Mouse (Mus musculus) embryonic facial prominence, embryonic 14.5 days (tissue): ENCODE measurements around the gene Slc12a8. TPM values are rescaled to one million over a fixed set of nuclear protein-coding genes. Genes with fewer than 3 reads are reported as not detected.

Experiments used
- ATAC-seq: fragments of 200-750 bp; cut with Nextera tagmentation; 2 replicates; pipeline ENCODE4 v1.8.0; 2017; ENCODE audit warnings: low read depth, moderate number of reproducible peaks, moderate TSS enrichment
- DNase-seq: peaks from one replicate; pipeline ENCODE4 v3.0.0-alpha.2; 2015; ENCODE audit warnings: low spot score
- H3K27ac ChIP-seq: fragments of 300-500 bp; sonication (generic); replicated peaks from 2 replicates; pipeline ENCODE4 v1.5.1; 2014; ENCODE audit warnings: low read depth, mild to moderate bottlenecking, low read length, moderate library complexity
- H3K27me3 ChIP-seq: fragments of 300-500 bp; sonication (generic); replicated peaks from 2 replicates; pipeline ENCODE4 v1.6.1; 2014; ENCODE audit warnings: low read length; ENCODE audit not compliant: control insufficient read depth, insufficient read depth
- H3K36me3 ChIP-seq: fragments of 300-500 bp; sonication (generic); 2 replicates; pipeline ENCODE4 v1.6.1; 2014; ENCODE audit warnings: low read length, mixed read lengths; ENCODE audit not compliant: control insufficient read depth, insufficient read depth
- H3K4me1 ChIP-seq: fragments of 300-500 bp; sonication (generic); 2 replicates; pipeline ENCODE4 v1.6.1; 2014; ENCODE audit warnings: antibody characterized with exemption, low read length; ENCODE audit not compliant: control insufficient read depth, insufficient read depth
- H3K4me2 ChIP-seq: fragments of 300-500 bp; sonication (generic); 2 replicates; pipeline ENCODE4 v1.6.1; 2014; ENCODE audit warnings: low read depth, mild to moderate bottlenecking, low read length, moderate library complexity, mixed read lengths
- H3K4me3 ChIP-seq: fragments of 300-500 bp; sonication (generic); 2 replicates; pipeline ENCODE4 v1.5.1; 2014; ENCODE audit warnings: low read depth, mild to moderate bottlenecking, low read length
- H3K9ac ChIP-seq: fragments of 300-500 bp; sonication (generic); 2 replicates; pipeline ENCODE4 v1.6.1; 2014; ENCODE audit warnings: low read depth, mild to moderate bottlenecking, low read length, moderate library complexity, mixed read lengths
- H3K9me3 ChIP-seq: fragments of 300-500 bp; sonication (generic); 2 replicates; pipeline ENCODE4 v1.6.1; 2016; ENCODE audit warnings: low read length; ENCODE audit not compliant: control insufficient read depth
- WGBS: fragments of 180-500 bp; shearing (Covaris S2); extraction: QIAGEN DNeasy Blood & Tissue Kit; methylation state at CpG from one replicate; pipeline ENCODE4 v1.1.7; 2014; 5-methylcytosine and 5-hydroxymethylcytosine counted together
- polyA plus RNA-seq: library from polyadenylated mRNA; unstranded; fragments of >200 nt; fragmentation: Nextera tagmentation; extraction: Ambion mirVana; gene quantifications from 2 replicates; pipeline ENCODE4 v1.2.1, GENCODE M21; 2014

The Slc12a8 gene
- polyA plus RNA-seq, 1 experiment from 2014 or later, result 1.0 TPM

DNA sequence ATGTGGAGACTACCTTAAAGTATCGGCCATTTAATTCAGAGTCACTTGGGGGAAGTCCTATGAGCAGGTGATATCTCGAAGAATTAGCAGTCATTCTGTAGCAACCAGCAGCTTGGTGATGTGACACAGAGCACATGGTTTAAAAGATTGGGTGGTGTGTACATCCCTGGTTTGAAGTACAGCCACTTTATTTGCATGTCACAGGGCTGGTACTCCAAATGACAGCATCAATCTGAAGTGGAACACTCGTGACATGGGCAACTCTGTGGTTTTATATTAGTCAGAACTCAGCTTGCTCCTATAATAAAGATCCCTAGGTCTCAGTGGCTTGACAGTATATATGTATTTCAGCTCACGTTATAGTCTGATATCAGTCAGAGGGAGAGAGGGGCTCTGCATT lies 155.5 kb downstream of the Slc12a8 start:
- Histone ChIP-seq H3K9ac (no peak overlapping the region), H3K27ac (no peak overlapping the region), H3K9me3 (no peaks in the 10 kb centered on the region), H3K4me1 (no peaks in the 10 kb centered on the region), H3K4me2 (no peak overlapping the region), H3K36me3 (no peaks in the 10 kb centered on the region), H3K27me3 (no peaks in the 10 kb centered on the region), H3K4me3 (no peak overlapping the region)
- DNase-seq (no peak), ATAC-seq (no peak)
- WGBS, result 87% methylated on average over 4 of the region's 4 CpGs

DNA sequence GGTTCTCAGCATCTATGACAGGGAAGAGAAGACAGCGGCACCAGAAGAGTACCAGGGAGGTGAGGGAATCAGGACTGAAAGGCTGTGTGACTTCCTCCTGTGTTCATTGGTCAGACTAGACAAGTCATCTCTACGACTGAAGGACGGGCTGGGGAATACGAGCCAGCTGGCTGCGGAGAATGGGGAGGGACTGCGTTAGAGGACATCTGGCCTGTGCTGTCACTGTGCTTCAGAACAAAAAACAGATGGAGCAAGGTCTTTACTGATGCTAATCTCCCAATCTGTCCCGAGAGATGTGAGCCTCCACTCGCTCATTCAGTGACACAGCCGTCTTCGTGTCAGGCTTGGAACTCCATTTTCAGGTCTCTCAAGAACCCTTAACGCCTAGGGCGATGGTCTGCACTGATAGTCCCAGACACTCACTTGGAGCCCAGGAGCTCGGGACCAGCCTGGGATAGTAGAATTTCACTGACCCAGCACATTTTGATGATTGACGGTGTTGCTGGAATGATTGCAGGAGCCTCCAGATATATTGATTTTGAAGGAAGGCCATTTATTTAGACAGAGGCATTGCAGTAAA lies 156.5 kb downstream of the Slc12a8 start:
- peak; percentile 71 for DNase-seq
- H3K9me3 ChIP-seq, result no peaks in the 10 kb centered on the region
- ATAC-seq, result peak; percentile 82; the same call in 1 of the 2 replicates
- no peaks in the 10 kb centered on the region for H3K27me3 ChIP-seq
- 47% methylated on average over 14 of the region's 14 CpGs for WGBS
- no peak overlapping the region for H3K27ac ChIP-seq
- H3K4me1 ChIP-seq, result no peaks in the 10 kb centered on the region
- no peak overlapping the region for H3K4me2 ChIP-seq
- no peak overlapping the region for H3K4me3 ChIP-seq
- H3K9ac ChIP-seq, result no peak overlapping the region
- H3K36me3 ChIP-seq, result no peaks in the 10 kb centered on the region

DNA sequence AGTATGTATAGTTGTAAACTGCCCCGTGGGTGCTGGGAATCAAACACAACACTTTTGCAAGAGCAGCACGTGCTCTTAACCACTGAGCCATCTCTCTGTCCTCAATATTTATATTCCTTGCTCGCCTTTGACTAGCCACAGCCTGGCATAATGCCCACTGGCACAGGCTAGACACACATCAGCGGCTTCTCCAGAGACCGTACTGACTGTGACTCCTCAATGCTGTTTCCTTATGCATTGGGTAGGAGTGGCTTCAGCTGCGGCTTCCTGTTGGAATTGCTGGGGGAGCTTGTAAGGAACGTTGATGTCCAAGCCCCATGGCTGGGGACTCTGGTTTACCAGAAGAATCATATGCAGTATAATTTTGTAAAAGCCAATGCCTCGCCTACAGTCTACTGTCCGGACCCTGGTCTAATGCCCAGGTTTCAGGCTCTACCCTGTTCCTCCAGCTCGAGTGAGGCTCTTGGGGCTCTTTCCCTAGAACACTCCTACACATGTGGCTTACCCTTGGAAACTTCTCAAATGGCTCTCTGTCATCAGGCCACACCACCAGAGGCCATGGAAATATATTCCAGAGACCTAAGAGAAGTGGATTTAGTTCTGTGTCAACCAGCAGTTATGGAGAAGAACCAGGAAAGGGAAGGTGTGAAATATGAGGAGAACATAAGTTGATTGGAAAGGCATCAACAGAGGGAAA lies 158.2 kb downstream of the Slc12a8 start:
- Histone ChIP-seq H3K4me3 (no peak overlapping the region), H3K9me3 (no peaks in the 10 kb centered on the region), H3K27me3 (no peaks in the 10 kb centered on the region), H3K9ac (no peak overlapping the region), H3K4me1 (no peaks in the 10 kb centered on the region), H3K27ac (no peak overlapping the region), H3K4me2 (no peak overlapping the region), H3K36me3 (no peaks in the 10 kb centered on the region)
- 90% methylated on average over 10 of the region's 10 CpGs for WGBS
- DNase-seq (no peak), ATAC-seq (no peak)

DNA sequence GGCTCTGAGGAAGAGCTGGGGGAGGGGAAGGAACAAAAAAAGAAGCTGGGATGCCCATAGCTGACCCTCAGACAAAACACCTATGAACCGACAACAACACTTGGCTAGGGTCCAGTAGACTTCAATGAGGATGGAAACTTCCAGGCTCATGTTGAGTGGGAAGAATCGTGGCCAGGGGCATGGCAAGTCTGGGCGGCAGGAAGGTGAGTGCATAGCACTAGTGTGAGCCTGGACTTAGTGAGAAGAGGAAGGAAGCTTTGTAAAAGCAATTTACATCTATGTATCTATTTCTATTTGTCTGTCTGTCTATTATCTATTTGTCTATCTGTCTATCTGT lies 158.7 kb downstream of the Slc12a8 start:
- 90% methylated on average over 3 of the region's 3 CpGs for WGBS
- H3K4me2 ChIP-seq, result no peak overlapping the region
- H3K27ac ChIP-seq, result no peak overlapping the region
- H3K36me3 ChIP-seq, result no peaks in the 10 kb centered on the region
- H3K27me3 ChIP-seq, result no peaks in the 10 kb centered on the region
- DNase-seq (no peak), ATAC-seq (no peak)
- H3K4me3 ChIP-seq, result no peak overlapping the region
- H3K4me1 ChIP-seq, result peaks cover 3% of the 10 kb centered on the region; the same call in 1 of the 2 replicates
- H3K9me3 ChIP-seq, result no peaks in the 10 kb centered on the region
- H3K9ac ChIP-seq, result no peak overlapping the region

DNA sequence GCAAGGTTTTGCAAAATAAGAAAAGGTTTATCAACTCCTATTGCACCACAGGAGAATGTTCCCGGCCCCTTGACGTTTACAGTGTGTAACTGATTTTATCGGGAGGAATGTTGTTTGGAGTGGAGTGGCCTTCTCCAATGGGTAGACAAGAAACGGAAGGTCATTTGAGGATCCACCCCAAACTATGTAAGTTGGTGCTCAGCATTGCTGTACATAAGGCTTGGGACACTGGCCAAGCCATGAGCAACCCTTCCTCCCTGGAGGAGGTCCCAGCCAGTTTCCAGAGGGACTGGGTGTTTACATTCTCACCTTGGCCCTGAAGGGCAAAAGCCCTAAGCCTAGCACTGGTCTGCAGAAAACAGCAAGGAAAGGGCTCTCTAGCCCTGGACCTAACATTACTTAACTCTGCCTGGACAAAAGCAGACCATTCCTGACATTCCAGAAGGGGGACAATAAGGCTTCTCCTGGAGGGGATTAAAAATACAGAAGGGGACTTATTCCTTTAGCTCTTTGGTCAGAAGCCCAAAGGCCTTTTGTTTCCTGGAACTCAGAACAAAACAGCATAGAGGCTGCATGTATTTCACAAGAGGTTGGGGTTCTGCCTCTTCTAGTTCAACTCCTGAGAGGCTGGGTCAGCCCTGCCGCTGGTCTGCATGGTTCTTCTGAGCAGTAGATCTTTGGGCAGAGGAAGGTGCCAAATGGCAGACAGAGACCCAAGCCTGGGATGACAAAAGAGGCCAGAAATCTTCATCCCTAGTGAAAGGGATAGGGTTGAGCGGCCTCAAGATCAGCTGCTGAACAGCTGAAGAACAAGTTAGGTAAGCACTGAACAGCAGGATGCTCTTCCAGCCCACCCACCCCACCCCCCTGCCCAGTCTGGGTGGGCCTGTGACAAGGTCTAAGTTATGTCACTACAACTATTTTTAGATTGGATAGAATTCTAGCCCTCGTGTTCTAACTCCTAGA lies 159.5 kb downstream of the Slc12a8 start:
- Histone ChIP-seq H3K27me3 (no peaks in the 10 kb centered on the region), H3K4me1 (peaks cover 4% of the 10 kb centered on the region; the same call in 1 of the 2 replicates), H3K4me3 (no peak overlapping the region), H3K4me2 (no peak overlapping the region), H3K27ac (no peak overlapping the region), H3K9me3 (no peaks in the 10 kb centered on the region), H3K36me3 (no peaks in the 10 kb centered on the region), H3K9ac (no peak overlapping the region)
- WGBS, result 66% methylated on average over 7 of the region's 7 CpGs
- DNase-seq, result no peak
- ATAC-seq, result no peak

DNA sequence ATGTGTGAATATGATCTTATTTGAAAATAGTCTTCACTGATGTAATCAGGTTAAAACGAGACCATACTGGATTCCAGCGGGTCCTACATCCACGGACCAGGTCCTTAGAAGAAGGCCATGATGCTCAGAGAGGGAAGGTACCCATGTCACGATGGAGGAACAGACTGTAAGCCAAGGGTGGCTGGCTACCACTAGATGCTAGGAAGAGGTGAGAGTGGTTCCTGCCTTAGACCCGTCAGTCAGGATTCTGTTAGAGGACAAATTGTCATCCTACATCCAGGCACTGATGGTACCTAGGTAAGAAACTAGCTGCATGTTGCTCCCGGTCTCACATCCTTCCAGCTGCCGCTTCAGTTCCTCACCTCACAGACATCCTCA lies 160.2 kb downstream of the Slc12a8 start:
- H3K4me2 ChIP-seq, result no peak overlapping the region
- H3K9ac ChIP-seq, result no peak overlapping the region
- peaks cover 4% of the 10 kb centered on the region; the same call in 1 of the 2 replicates for H3K4me1 ChIP-seq
- no peak overlapping the region for H3K27ac ChIP-seq
- H3K27me3 ChIP-seq, result no peaks in the 10 kb centered on the region
- 93% methylated on average over 7 of the region's 7 CpGs for WGBS
- no peak overlapping the region for H3K4me3 ChIP-seq
- ATAC-seq, result no peak
- DNase-seq, result no peak
- H3K36me3 ChIP-seq, result no peaks in the 10 kb centered on the region
- H3K9me3 ChIP-seq, result no peaks in the 10 kb centered on the region

DNA sequence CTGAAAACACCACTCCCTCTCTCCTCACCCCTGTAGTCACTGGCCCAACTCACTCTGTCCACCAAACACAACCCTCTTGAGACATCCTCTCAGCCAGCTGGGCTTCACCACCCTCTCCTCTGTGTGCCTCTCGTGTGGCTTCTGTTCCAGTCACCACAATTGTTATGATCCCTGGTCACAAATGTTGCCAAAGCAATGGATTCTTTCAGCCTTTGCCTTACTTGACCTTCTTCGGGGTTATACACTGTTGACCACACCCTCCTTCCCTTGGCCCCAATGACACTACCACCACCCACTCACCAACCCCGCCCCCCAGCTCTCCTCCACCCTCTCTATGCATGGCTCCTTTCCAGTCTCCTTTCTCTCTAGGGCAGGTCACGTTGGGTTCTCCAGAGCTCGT lies 160.8 kb downstream of the Slc12a8 start:
- Histone ChIP-seq H3K9me3 (no peaks in the 10 kb centered on the region), H3K4me3 (no peak overlapping the region), H3K4me2 (no peak overlapping the region), H3K4me1 (peaks cover 4% of the 10 kb centered on the region; the same call in 1 of the 2 replicates), H3K9ac (no peak overlapping the region), H3K36me3 (no peaks in the 10 kb centered on the region), H3K27me3 (no peaks in the 10 kb centered on the region), H3K27ac (no peak overlapping the region)
- no peak for DNase-seq
- ATAC-seq, result no peak
- WGBS, result 80% methylated on average over 5 of the region's 5 CpGs

DNA sequence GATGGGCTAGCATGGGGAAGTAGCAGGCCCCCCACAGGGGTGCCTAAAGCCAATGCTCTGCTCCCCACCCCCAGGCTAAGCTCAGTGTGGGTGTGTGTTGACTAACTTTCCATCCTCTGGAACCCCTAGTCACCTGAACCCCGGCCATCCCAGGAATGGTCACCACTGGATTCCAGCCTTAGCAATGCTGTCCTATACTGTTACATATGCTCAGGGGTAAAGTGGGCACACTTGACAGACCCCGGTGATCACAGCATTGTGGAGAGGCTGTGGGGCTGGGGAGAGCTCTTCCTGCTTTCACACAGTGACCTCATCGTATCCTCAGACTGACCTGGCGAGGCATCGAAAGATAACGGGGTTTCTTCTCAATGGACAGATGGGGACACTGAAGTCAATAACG lies 163.1 kb downstream of the Slc12a8 start:
- Histone ChIP-seq H3K4me3 (no peak overlapping the region), H3K9me3 (no peaks in the 10 kb centered on the region), H3K4me2 (no peak overlapping the region), H3K9ac (no peak overlapping the region), H3K4me1 (peaks cover 10% of the 10 kb centered on the region), H3K36me3 (no peaks in the 10 kb centered on the region), H3K27ac (no peak overlapping the region), H3K27me3 (no peaks in the 10 kb centered on the region)
- DNase-seq (no peak), ATAC-seq (no peak)
- 82% methylated on average over 7 of the region's 7 CpGs for WGBS
